Mouse (Mus musculus): Measurements from ENCODE around the gene Pou4f1.
"Not testable (repeated sequence)": the region's sequence is repeated elsewhere in the genome, so short reads cannot be mapped to it uniquely, and the experiment has no call there.

Gene Pou4f1

GRCm38 (mm10) chr14:104467966-104468622, at the start of gene Pou4f1:
Pou4f1 (minus strand) TSS chr14:104467999.
- DNase-seq (ENCODE audit: low spot score in 2 of 2) = no peak

- DNase-seq (ENCODE audit: low spot score in 2 of 2) = no peak
Observed at GRCm38 (mm10) chr14:104511664-104512063, 43.9 kb upstream of the Pou4f1 start.

- DNase-seq (ENCODE audit: low spot score in 2 of 2) = not testable (repeated sequence)
Observed at GRCm38 (mm10) chr14:104502761-104503160, 35.0 kb upstream of the Pou4f1 start.

- DNase-seq (ENCODE audit: low spot score in 2 of 2) = no peak
Observed at GRCm38 (mm10) chr14:104479751-104480150, 12.0 kb upstream of the Pou4f1 start.

- no peak for DNase-seq (ENCODE audit: low spot score in 2 of 2)
Observed at GRCm38 (mm10) chr14:104478593-104478992, 10.8 kb upstream of the Pou4f1 start.

- no peak for DNase-seq (ENCODE audit: low spot score in 2 of 2)
Observed at GRCm38 (mm10) chr14:104477616-104478015, 9.8 kb upstream of the Pou4f1 start.

- DNase-seq (ENCODE audit: low spot score in 2 of 2) = no peak
Observed at GRCm38 (mm10) chr14:104475438-104475837, 7.6 kb upstream of the Pou4f1 start.

- no peak for DNase-seq (ENCODE audit: low spot score in 2 of 2)
Observed at GRCm38 (mm10) chr14:104468623-104468970, 798 bp upstream of the Pou4f1 start.

- no peak for DNase-seq (ENCODE audit: low spot score in 2 of 2)
Observed at GRCm38 (mm10) chr14:104467133-104467965, 450 bp downstream of the Pou4f1 start.

GRCm38 (mm10) chr14:104466557-104466956, 1.2 kb downstream of the Pou4f1 start:
- DNase-seq (ENCODE audit: low spot score in 2 of 2) = no peak

- DNase-seq (ENCODE audit: low spot score in 2 of 2) = no peak
Observed at GRCm38 (mm10) chr14:104465483-104466235, 2.1 kb downstream of the Pou4f1 start.

GRCm38 (mm10) chr14:104464841-104465240, 3.0 kb downstream of the Pou4f1 start:
- DNase-seq (ENCODE audit: low spot score in 2 of 2) = no peak

- DNase-seq (ENCODE audit: low spot score in 2 of 2) = no peak
Observed at GRCm38 (mm10) chr14:104463631-104464250, 4.1 kb downstream of the Pou4f1 start.

GRCm38 (mm10) chr14:104461286-104462240, 6.2 kb downstream of the Pou4f1 start:
- no peak for DNase-seq (ENCODE audit: low spot score in 2 of 2)

- DNase-seq (ENCODE audit: low spot score in 2 of 2) = no peak
Observed at GRCm38 (mm10) chr14:104460325-104461285, 7.2 kb downstream of the Pou4f1 start.

- no peak for DNase-seq (ENCODE audit: low spot score in 2 of 2)
Observed at GRCm38 (mm10) chr14:104459513-104460111, 8.2 kb downstream of the Pou4f1 start.

- no peak for DNase-seq (ENCODE audit: low spot score in 2 of 2)
Observed at GRCm38 (mm10) chr14:104458728-104459512, 8.9 kb downstream of the Pou4f1 start.

- DNase-seq (ENCODE audit: low spot score in 2 of 2) = no peak
Observed at GRCm38 (mm10) chr14:104457966-104458710, 9.7 kb downstream of the Pou4f1 start.
